Mouse (Mus musculus) testis, adult 2 months (tissue): ENCODE results near the gene Med8.

ENCODE experiments used
- CTCF ChIP-seq: fragments of 200-500 bp; IDR thresholded peaks from 2 replicates; pipeline ENCODE4 v1.5.1; 2012; ENCODE audit warnings: low read depth, mild to moderate bottlenecking, inconsistent platforms, low read length, moderate library complexity; ENCODE audit not compliant: control insufficient read depth, insufficient read depth, insufficient replicate concordance
- POLR2A ChIP-seq: fragments of 200-500 bp; IDR thresholded peaks from 2 replicates; pipeline ENCODE4 v1.6.1; 2012; ENCODE audit warnings: low read depth, mild to moderate bottlenecking, inconsistent platforms, low read length, moderate library complexity; ENCODE audit not compliant: control insufficient read depth

- TF ChIP-seq CTCF (no peak), POLR2A (no peak)
These were observed 28.7 kb downstream of the Med8 start for GRCm38 (mm10) chr4:118437829-118438253.
